Mouse (Mus musculus): ENCODE results near the gene Pelp1. TPM values are rescaled to one million over a fixed set of nuclear protein-coding genes. Genes with fewer than 3 reads are reported as not detected.

Gene Pelp1
- polyA plus RNA-seq (2014; fragmentation: Nextera tagmentation; extraction: Ambion mirVana): 22.1 and 27.5 TPM in 2 replicates

DNA sequence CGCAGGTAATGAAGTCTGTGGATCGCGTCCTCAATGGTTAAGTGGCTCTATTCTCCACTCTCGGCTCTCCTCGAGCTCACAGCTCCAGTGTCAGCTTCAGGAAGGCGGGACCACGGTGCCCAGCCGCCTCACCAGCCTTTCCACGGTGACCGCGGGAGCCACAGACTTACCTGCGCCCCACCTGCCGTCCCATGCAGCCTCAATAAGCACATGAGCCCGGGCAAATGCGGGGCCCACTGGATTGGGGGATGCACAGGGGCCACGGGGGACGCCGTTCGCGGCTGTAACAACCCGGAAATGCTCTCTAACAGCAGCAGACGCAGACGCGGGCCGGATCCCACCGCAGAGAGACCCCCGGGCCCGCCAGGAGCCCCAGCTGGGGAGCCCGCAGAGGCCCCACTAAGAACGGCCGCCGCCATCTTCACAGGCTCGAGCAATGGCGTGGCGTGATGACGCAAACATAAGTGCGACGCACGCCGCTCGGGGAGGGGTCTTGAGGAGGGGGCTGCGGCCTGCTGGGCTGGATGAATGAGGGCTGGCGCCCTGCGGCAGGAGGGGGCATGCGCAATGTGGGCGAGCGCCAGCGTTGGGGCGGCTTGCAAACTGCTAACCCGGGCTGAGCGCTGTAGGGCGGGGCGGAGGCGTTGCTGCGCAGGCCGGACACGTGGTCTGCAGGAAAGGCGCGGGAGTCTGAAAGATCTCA lies at the start of gene Pelp1:
TSS of gene Pelp1 (minus strand) at position 438 of the 703 bp plus-strand sequence.
- Histone ChIP-seq H3K4me2 (peak within 1 kb of the TSS; percentile 95), H3K9ac (ENCODE audit: low read depth, low read length) (peak within 1 kb of the TSS; percentile 95), H3K4me3 (ENCODE audit: low read depth, low read length) (peak within 1 kb of the TSS; percentile 88), H3K27me3 (ENCODE audit: control insufficient read depth, insufficient read depth, low read length) (no peaks in the 10 kb centered on the region), H3K27ac (ENCODE audit: low read depth, low read length) (peak within 1 kb of the TSS; percentile 64), H3K36me3 (ENCODE audit: control insufficient read depth, insufficient read depth, low read length) (no peaks in the 10 kb centered on the region), H3K4me1 (ENCODE audit: control insufficient read depth, insufficient read depth, low read length) (peaks cover 15% of the 10 kb centered on the region), H3K9me3 (replicated peaks; ENCODE audit: control insufficient read depth, low read length) (no peaks in the 10 kb centered on the region)
- peak; percentile 90 for ATAC-seq (replicated peaks; ENCODE audit: insufficient number of reproducible peaks, low FRiP score, low TSS enrichment)
- under 1% methylated on average over 59 of the region's 59 CpGs for WGBS (ENCODE audit: insufficient replicate concordance)

DNA sequence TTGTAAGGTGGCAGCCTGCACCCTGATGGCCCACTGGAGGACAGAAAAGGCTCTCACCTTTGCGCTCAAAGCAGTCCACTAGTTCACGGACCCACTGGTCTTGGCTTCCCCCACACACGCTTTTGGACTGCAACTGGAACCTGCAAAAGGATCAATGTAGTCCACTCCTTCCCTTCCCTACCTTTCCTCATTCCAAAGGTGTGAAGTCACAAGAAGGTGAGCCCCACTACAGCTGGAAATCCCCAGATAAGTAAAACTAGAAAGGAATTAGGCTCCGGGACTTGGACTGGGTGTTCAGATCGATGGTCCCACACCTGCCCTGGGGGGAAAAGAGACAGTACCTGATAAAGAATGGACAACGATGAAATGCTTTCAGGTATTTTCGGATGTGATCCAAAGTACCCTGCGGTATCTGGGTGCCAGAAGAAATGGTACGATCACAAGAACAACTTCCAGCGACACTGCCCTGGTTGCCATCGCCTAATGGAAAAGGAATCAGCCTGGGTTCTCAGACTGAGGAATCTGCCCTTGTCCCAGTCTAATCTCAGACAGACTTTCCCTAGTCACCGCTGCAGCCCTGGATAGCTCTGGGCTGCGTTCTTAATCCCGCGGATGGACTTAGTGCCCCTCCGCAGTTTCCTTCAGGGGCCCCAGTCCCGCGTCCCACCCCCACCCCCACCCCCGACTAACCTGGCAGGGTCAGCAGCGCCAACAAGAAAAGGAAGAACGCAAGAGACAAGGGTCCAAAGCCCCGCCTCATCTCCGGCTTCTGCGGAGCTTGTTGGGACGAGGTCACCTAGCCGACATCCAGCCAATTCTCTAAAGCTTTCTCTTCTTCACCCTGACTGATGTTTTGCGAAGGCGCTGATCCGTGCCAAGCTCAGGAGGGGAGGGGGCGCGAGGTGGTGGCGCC lies 49.1 kb upstream of the Pelp1 start, which contains the start of gene Zmynd15:
TSS of gene Zmynd15 (plus strand) at position 746 of the 913 bp plus-strand sequence.
- H3K4me3 ChIP-seq (ENCODE audit: low read depth, low read length): peak within 1 kb of the TSS; percentile 68
- H3K9ac ChIP-seq (ENCODE audit: low read depth, low read length): peak within 1 kb of the TSS; percentile 71
- H3K27ac ChIP-seq (ENCODE audit: low read depth, low read length): no peak within 1 kb of the TSS
- H3K4me1 ChIP-seq (ENCODE audit: control insufficient read depth, insufficient read depth, low read length): peaks cover 5% of the 10 kb centered on the region; the same call in 1 of the 2 replicates
- H3K9me3 ChIP-seq (replicated peaks; ENCODE audit: control insufficient read depth, low read length): no peaks in the 10 kb centered on the region
- WGBS (ENCODE audit: insufficient replicate concordance): 15% methylated on average over 31 of the region's 32 CpGs
- H3K4me2 ChIP-seq: peak within 1 kb of the TSS; percentile 97
- no peak; the same call in 1 of the 2 replicates for ATAC-seq (replicated peaks; ENCODE audit: insufficient number of reproducible peaks, low FRiP score, low TSS enrichment)
- H3K36me3 ChIP-seq (ENCODE audit: control insufficient read depth, insufficient read depth, low read length): no peaks in the 10 kb centered on the region
- peaks cover 27% of the 10 kb centered on the region for H3K27me3 ChIP-seq (ENCODE audit: control insufficient read depth, insufficient read depth, low read length)

DNA sequence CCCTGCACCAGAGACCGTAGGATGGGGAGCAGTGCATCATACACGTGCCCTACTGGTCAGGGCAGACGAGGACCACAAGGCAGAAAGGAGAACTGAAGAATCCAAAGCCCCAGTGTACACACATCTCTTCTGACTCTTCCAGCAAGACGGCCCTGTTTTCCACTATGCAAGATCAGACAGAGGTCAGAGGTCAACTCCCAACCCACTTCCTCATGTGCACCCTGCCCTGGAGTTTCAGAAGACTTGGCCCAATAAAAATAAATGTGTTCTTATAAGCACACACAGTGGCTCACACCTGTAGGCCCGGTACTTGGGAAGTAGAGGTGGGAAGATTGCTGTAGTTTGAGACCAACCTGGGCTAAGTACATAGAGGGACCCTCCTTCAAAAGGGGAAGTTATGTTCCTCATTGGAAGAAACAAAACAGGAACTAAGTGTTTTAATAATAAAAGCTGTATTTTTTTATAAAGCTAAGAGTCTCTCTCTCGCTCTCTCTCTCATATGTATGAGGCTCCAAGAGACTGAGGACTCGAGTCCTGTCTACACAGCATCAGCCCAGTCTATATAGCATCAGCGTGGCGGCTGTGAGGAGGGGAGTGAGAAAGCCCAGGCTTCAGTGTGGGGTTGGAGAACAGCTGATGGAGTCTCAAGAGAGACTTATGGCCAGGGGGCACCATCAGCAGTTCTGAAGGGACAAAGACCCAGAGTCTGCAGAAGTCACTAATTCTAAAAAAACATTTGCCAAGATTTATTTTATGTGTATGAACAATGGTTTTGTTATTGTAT lies 43.6 kb upstream of the Pelp1 start:
- Histone ChIP-seq H3K9ac (ENCODE audit: low read depth, low read length) (no peak overlapping the region), H3K27me3 (ENCODE audit: control insufficient read depth, insufficient read depth, low read length) (peaks cover 1% of the 10 kb centered on the region), H3K4me3 (ENCODE audit: low read depth, low read length) (no peak overlapping the region), H3K4me2 (no peak overlapping the region; the same call in 1 of the 2 replicates), H3K4me1 (ENCODE audit: control insufficient read depth, insufficient read depth, low read length) (peaks cover 5% of the 10 kb centered on the region), H3K9me3 (replicated peaks; ENCODE audit: control insufficient read depth, low read length) (no peaks in the 10 kb centered on the region), H3K36me3 (ENCODE audit: control insufficient read depth, insufficient read depth, low read length) (no peaks in the 10 kb centered on the region), H3K27ac (ENCODE audit: low read depth, low read length) (no peak overlapping the region)
- ATAC-seq (replicated peaks; ENCODE audit: insufficient number of reproducible peaks, low FRiP score, low TSS enrichment): no peak
- WGBS (ENCODE audit: insufficient replicate concordance): 86% methylated on average over 9 of the region's 9 CpGs

DNA sequence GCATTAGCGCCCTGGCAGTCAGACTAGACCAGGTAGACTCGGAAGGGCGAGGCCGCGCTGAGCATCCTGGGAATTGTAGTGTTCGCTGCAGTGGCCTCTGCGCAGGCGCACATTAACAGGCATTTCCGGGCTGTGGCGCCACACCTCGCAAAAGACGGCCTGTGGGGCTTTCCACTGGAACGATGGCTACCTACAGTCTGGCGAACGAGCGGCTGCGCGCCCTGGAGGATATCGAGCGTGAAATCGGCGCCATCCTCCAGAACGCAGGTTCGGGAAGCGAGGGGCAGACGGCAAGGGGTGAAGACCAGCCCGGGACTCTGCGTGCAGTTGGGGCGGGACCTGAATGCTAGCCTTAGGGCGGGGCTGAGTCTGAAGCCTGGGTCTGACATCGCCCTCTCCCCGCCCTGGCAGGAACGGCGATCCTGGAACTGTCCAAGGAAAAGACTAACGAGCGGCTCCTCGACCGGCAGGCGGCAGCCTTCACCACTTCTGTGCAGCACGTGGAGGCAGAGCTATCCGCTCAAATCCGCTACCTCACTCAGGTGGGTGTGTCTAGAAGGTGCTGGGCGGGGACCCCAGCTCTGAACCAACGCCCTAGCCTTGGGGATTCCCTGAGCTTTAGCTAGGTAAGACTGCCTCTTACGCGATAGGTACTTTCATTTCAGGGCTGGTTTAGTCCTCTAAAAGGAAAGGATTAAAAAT lies 42.1 kb upstream of the Pelp1 start, which contains the start of gene Med11:
TSS of gene Med11 (plus strand) at position 123 of the 702 bp plus-strand sequence.
- Histone ChIP-seq H3K4me1 (ENCODE audit: control insufficient read depth, insufficient read depth, low read length) (peaks cover 5% of the 10 kb centered on the region), H3K27ac (ENCODE audit: low read depth, low read length) (peak within 1 kb of the TSS; percentile 97), H3K36me3 (ENCODE audit: control insufficient read depth, insufficient read depth, low read length) (no peaks in the 10 kb centered on the region), H3K27me3 (ENCODE audit: control insufficient read depth, insufficient read depth, low read length) (no peaks in the 10 kb centered on the region), H3K4me2 (peak within 1 kb of the TSS; percentile 71), H3K9me3 (replicated peaks; ENCODE audit: control insufficient read depth, low read length) (no peaks in the 10 kb centered on the region), H3K4me3 (ENCODE audit: low read depth, low read length) (peak within 1 kb of the TSS; percentile 79), H3K9ac (ENCODE audit: low read depth, low read length) (peak within 1 kb of the TSS; percentile 82)
- ATAC-seq (replicated peaks; ENCODE audit: insufficient number of reproducible peaks, low FRiP score, low TSS enrichment): peak; percentile 96
- WGBS (ENCODE audit: insufficient replicate concordance): under 1% methylated on average over 46 of the region's 46 CpGs

DNA sequence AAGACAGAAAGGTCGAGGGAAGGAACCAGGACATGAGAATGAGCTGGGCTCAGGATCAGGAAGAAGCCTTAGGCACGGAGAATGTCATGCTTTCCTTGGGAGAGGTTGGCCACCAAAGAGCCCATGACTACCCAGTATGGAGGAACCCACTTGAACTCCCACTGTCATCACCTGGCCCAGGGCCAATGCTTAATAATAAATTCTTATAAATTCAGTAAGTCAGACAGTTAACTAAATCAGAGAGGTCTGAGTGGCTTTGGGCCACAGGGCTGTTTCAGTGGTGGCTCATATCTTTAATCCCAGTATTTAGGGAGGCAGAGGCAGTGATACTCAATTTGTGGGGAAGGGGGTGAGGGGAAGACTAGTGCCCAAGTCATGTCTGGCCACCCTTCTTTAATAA lies 41.1 kb upstream of the Pelp1 start:
- Histone ChIP-seq H3K27me3 (ENCODE audit: control insufficient read depth, insufficient read depth, low read length) (no peaks in the 10 kb centered on the region), H3K27ac (ENCODE audit: low read depth, low read length) (no peak overlapping the region), H3K4me2 (no peak overlapping the region), H3K9me3 (replicated peaks; ENCODE audit: control insufficient read depth, low read length) (no peaks in the 10 kb centered on the region), H3K4me1 (ENCODE audit: control insufficient read depth, insufficient read depth, low read length) (peaks cover 5% of the 10 kb centered on the region), H3K9ac (ENCODE audit: low read depth, low read length) (no peak overlapping the region), H3K36me3 (ENCODE audit: control insufficient read depth, insufficient read depth, low read length) (no peaks in the 10 kb centered on the region), H3K4me3 (ENCODE audit: low read depth, low read length) (no peak overlapping the region)
- ATAC-seq (replicated peaks; ENCODE audit: insufficient number of reproducible peaks, low FRiP score, low TSS enrichment): no peak
- WGBS (ENCODE audit: insufficient replicate concordance): 72% methylated on average over 2 of the region's 2 CpGs

DNA sequence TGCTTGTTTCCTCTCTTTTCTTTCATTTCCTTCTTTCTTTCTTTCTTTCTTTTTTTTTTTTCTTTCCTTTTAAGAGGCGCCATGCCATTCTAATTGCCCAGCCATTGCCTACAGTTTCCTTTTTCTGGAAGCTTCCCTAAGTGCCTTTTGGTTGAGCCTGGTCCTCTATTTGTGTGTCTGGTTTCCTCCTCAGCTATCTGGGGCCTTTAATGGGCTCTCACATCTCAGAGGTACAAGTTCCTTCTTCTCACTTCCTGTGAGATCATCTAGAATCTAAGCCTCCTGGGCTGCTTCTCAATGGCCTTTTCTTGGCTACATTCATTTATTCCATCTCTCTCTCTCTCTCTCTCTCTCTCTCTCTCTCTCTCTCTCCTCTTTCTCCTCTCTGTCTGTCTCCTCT lies 37.5 kb upstream of the Pelp1 start:
- WGBS (ENCODE audit: insufficient replicate concordance): 59% methylated on average over 1 of the region's 1 CpGs
- Histone ChIP-seq H3K27ac (ENCODE audit: low read depth, low read length) (no peak overlapping the region), H3K4me2 (no peak overlapping the region), H3K36me3 (ENCODE audit: control insufficient read depth, insufficient read depth, low read length) (no peaks in the 10 kb centered on the region), H3K4me3 (ENCODE audit: low read depth, low read length) (no peak overlapping the region), H3K9me3 (replicated peaks; ENCODE audit: control insufficient read depth, low read length) (no peaks in the 10 kb centered on the region), H3K27me3 (ENCODE audit: control insufficient read depth, insufficient read depth, low read length) (no peaks in the 10 kb centered on the region), H3K4me1 (ENCODE audit: control insufficient read depth, insufficient read depth, low read length) (peaks cover under 1% of the 10 kb centered on the region; the same call in 1 of the 2 replicates), H3K9ac (ENCODE audit: low read depth, low read length) (no peak overlapping the region)
- no peak for ATAC-seq (replicated peaks; ENCODE audit: insufficient number of reproducible peaks, low FRiP score, low TSS enrichment)

DNA sequence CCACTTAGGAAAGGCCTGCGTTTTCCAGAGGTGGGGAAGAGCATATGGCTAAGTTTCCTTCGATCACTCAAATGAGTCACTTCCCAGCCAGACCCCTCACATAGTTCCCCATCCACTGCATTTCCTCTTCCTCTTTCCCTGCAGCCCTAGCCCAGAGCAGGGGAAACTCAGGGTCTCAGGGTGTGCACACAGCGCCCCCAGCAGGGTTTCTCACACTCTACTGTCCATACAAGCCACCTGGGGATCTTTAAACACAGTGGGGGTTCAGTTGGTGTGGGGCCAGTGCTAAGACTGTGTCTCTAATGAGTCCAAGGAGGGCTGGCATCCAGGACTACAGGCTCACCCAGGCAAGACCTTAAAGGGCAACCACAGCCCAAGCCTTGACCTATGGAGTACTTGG lies 36.9 kb upstream of the Pelp1 start:
- WGBS (ENCODE audit: insufficient replicate concordance): 22% methylated on average over 3 of the region's 3 CpGs
- H3K9me3 ChIP-seq (replicated peaks; ENCODE audit: control insufficient read depth, low read length): no peaks in the 10 kb centered on the region

More for the DNA sequence above, 36.9 kb upstream of the Pelp1 start:
- H3K4me1 ChIP-seq (ENCODE audit: control insufficient read depth, insufficient read depth, low read length): no peaks in the 10 kb centered on the region
- no peak for ATAC-seq (replicated peaks; ENCODE audit: insufficient number of reproducible peaks, low FRiP score, low TSS enrichment)
- no peaks in the 10 kb centered on the region for H3K27me3 ChIP-seq (ENCODE audit: control insufficient read depth, insufficient read depth, low read length)
- no peaks in the 10 kb centered on the region; the same call in 1 of the 2 replicates for H3K36me3 ChIP-seq (ENCODE audit: control insufficient read depth, insufficient read depth, low read length)
- no peak overlapping the region for H3K4me3 ChIP-seq (ENCODE audit: low read depth, low read length)
- H3K9ac ChIP-seq (ENCODE audit: low read depth, low read length): no peak overlapping the region; the same call in 1 of the 2 replicates
- H3K27ac ChIP-seq (ENCODE audit: low read depth, low read length): no peak overlapping the region
- H3K4me2 ChIP-seq: no peak overlapping the region
